Mouse (Mus musculus): ENCODE results near the gene Sugt1.

The Sugt1 gene

GRCm38 (mm10) chr14:79677108-79677753 lies 89.7 kb downstream of the Sugt1 start:
- DNase-seq (ENCODE audit: low spot score in 2 of 2), result no peak

GRCm38 (mm10) chr14:79677891-79678687 lies 90.6 kb downstream of the Sugt1 start:
- peak in 1 of 2 experiments; percentile 20 for DNase-seq (ENCODE audit: low spot score in 2 of 2)

GRCm38 (mm10) chr14:79680652-79681051 lies 93.2 kb downstream of the Sugt1 start:
- DNase-seq (ENCODE audit: low spot score in 2 of 2), result peak in 1 of 2 experiments; percentile 51
